Mouse (Mus musculus) heart, adult 2 months (tissue): ENCODE results near the gene Oaz1. TPM values are rescaled to one million over a fixed set of nuclear protein-coding genes. Genes with fewer than 3 reads are reported as not detected.
A peak's percentile ranks its signal among the peaks of the same experiment; 100 is the strongest.

ENCODE experiments used
- DNase-seq, 2 experiments: peaks; one replicate each; pipeline ENCODE4 v3.0.0; 2021
- H3K27ac ChIP-seq: fragments of 200-600 bp; 2 replicates; pipeline ENCODE4 v1.8.1; 2022
- H3K27me3 ChIP-seq: fragments of 200-500 bp; 2 replicates; pipeline ENCODE4 v1.6.1; 2012; ENCODE audit warnings: mild to moderate bottlenecking, low read length, inconsistent platforms, mixed read lengths; ENCODE audit not compliant: control insufficient read depth, insufficient read depth
- H3K36me3 ChIP-seq: fragments of 200-500 bp; 2 replicates; pipeline ENCODE4 v1.6.1; 2012; ENCODE audit warnings: low read length, inconsistent platforms; ENCODE audit not compliant: control insufficient read depth, insufficient read depth
- H3K4me1 ChIP-seq: fragments of 200-500 bp; 2 replicates; pipeline ENCODE4 v1.6.1; 2011; ENCODE audit warnings: low read length; ENCODE audit not compliant: control insufficient read depth, insufficient read depth
- H3K4me3 ChIP-seq: fragments of 200-600 bp; 2 replicates; pipeline ENCODE4 v1.8.1; 2022
- H3K79me2 ChIP-seq: fragments of 200-500 bp; replicated peaks from 2 replicates; pipeline ENCODE4 v1.6.1; 2012; ENCODE audit warnings: mild to moderate bottlenecking, inconsistent platforms, low read length, moderate library complexity, mixed read lengths; ENCODE audit not compliant: control insufficient read depth, insufficient read depth
- H3K9ac ChIP-seq: fragments of 200-500 bp; 2 replicates; pipeline ENCODE4 v1.6.1; 2012; ENCODE audit warnings: low read depth, mild to moderate bottlenecking, control low read depth, inconsistent platforms, low read length, mixed read lengths
- CTCF ChIP-seq: fragments of 200-600 bp; IDR thresholded peaks from 2 replicates; pipeline ENCODE4 v1.8.1; 2022; ENCODE audit warnings: antibody characterized with exemption, mild to moderate bottlenecking, moderate library complexity
- EP300 ChIP-seq: fragments of 200-500 bp; IDR thresholded peaks from 2 replicates; pipeline ENCODE4 v1.6.1; 2011; ENCODE audit warnings: low read depth, low read length, control low read depth; ENCODE audit not compliant: insufficient read depth
- POLR2A ChIP-seq: fragments of 200-500 bp; IDR thresholded peaks from 2 replicates; pipeline ENCODE4 v1.6.1; 2011; ENCODE audit warnings: mild to moderate bottlenecking, low read depth, low read length, control low read depth; ENCODE audit not compliant: insufficient read depth
- WGBS: fragments of 180-500 bp; shearing (Covaris S2); methylation state at CpG from one replicate; pipeline ENCODE4 v1.1.7; 2018; 5-methylcytosine and 5-hydroxymethylcytosine counted together
- intact Hi-C: fragments of 180-260 bp; cut with DNase I; formaldehyde crosslinking; loops from one replicate; pipeline ENCODE4 v1.15.1; 2025
- polyA plus RNA-seq: library from polyadenylated mRNA; depleted of rRNA; stranded (reverse); fragments of >200 nt; gene quantifications from 2 replicates; pipeline ENCODE4 v1.2.3, GENCODE M21; 2012
- total RNA-seq, 2 experiments: library from RNA; stranded (reverse); gene quantifications; 2 replicates each; pipeline ENCODE4 v1.2.3; 2021

The Oaz1 gene
- total and polyA plus RNA-seq, 3 experiments, result 850 to 1,001 (median 914) TPM

GRCm38 (mm10) chr10:80805925-80806324 is 20.5 kb upstream of the Oaz1 start:
- H3K4me3 ChIP-seq, result no peak overlapping the region
- H3K79me2 ChIP-seq, result peaks cover 1% of the 10 kb centered on the region; the same call in 1 of the 2 replicates
- 16% methylated on average over 3 of the region's 3 CpGs for WGBS
- H3K27ac ChIP-seq, result no peak overlapping the region
- peaks cover 3% of the 10 kb centered on the region for H3K4me1 ChIP-seq
- no peaks in the 10 kb centered on the region for H3K27me3 ChIP-seq
- no peak overlapping the region for H3K9ac ChIP-seq
- DNase-seq, result peak; percentile 64 to 82
- intact Hi-C loops, result no loop called here
- peak; percentile 90 for TF ChIP-seq CTCF
- no peak for TF ChIP-seq POLR2A
- no peak for TF ChIP-seq EP300
- H3K36me3 ChIP-seq, result no peaks in the 10 kb centered on the region

GRCm38 (mm10) chr10:80806341-80807056 is 20.0 kb upstream of the Oaz1 start:
- peak overlapping the region; percentile 86 for H3K9ac ChIP-seq
- intact Hi-C loops, result no loop called here
- H3K27ac ChIP-seq, result peak overlapping the region; percentile 44; the same call in 1 of the 2 replicates

GRCm38 (mm10) chr10:80807057-80807627 is 19.3 kb upstream of the Oaz1 start:
- peak overlapping the region; percentile 44; the same call in 1 of the 2 replicates for H3K27ac ChIP-seq
- intact Hi-C loops, result no loop called here
- peaks cover 1% of the 10 kb centered on the region; the same call in 1 of the 2 replicates for H3K79me2 ChIP-seq
- peak overlapping the region; percentile 86 for H3K9ac ChIP-seq
- H3K36me3 ChIP-seq, result no peaks in the 10 kb centered on the region
- DNase-seq, result peak; percentile 77 to 84
- H3K27me3 ChIP-seq, result no peaks in the 10 kb centered on the region
- peak overlapping the region; percentile 58 for H3K4me3 ChIP-seq
- 2% methylated on average over 58 of the region's 58 CpGs for WGBS
- H3K4me1 ChIP-seq, result peaks cover 3% of the 10 kb centered on the region
- TF ChIP-seq CTCF (no peak), POLR2A (peak; percentile 53; the same call in 1 of the 2 replicates), EP300 (0 out of 2 replicates have a peak, but pooled peaks have one; percentile 39)

More at GRCm38 (mm10) chr10:80806341-80807056, 20.0 kb upstream of the Oaz1 start:
- 61% methylated on average over 34 of the region's 34 CpGs for WGBS
- H3K27me3 ChIP-seq, result no peaks in the 10 kb centered on the region
- peaks cover 1% of the 10 kb centered on the region; the same call in 1 of the 2 replicates for H3K79me2 ChIP-seq
- TF ChIP-seq CTCF, result no peak
- TF ChIP-seq EP300, result no peak
- TF ChIP-seq POLR2A, result no peak
- peaks cover 3% of the 10 kb centered on the region for H3K4me1 ChIP-seq
- no peaks in the 10 kb centered on the region for H3K36me3 ChIP-seq
- peak overlapping the region; percentile 58 for H3K4me3 ChIP-seq
- no peak for DNase-seq

- H3K4me1 ChIP-seq, result peaks cover 3% of the 10 kb centered on the region
- whole genome bisulfite sequencing, result 31% methylated on average over 40 of the region's 40 CpGs
- no peaks in the 10 kb centered on the region for H3K36me3 ChIP-seq
- no peaks in the 10 kb centered on the region for H3K27me3 ChIP-seq
- TF ChIP-seq CTCF (no peak), POLR2A (no peak), EP300 (no peak)
- H3K9ac ChIP-seq, result no peak overlapping the region
- intact Hi-C loops, result no loop called here
- no peak overlapping the region for H3K27ac ChIP-seq
- no peaks in the 10 kb centered on the region for H3K79me2 ChIP-seq
- H3K4me3 ChIP-seq, result no peak overlapping the region
- no peak for DNase-seq
These were observed 18.1 kb upstream of the Oaz1 start for GRCm38 (mm10) chr10:80808099-80808984.

- no peaks in the 10 kb centered on the region for H3K36me3 ChIP-seq
- WGBS, result 17% methylated on average over 18 of the region's 18 CpGs
- DNase-seq, result no peak
- no peak overlapping the region for H3K27ac ChIP-seq
- TF ChIP-seq EP300, result no peak
- TF ChIP-seq POLR2A, result no peak
- TF ChIP-seq CTCF, result no peak
- H3K4me1 ChIP-seq, result peaks cover 3% of the 10 kb centered on the region
- H3K4me3 ChIP-seq, result no peak overlapping the region
- intact Hi-C loops, result no loop called here
- no peaks in the 10 kb centered on the region for H3K79me2 ChIP-seq
- H3K27me3 ChIP-seq, result no peaks in the 10 kb centered on the region
- H3K9ac ChIP-seq, result no peak overlapping the region
These were observed 17.3 kb upstream of the Oaz1 start for GRCm38 (mm10) chr10:80808985-80809632.
